Mouse (Mus musculus): ENCODE measurements around the gene Dnah5.

DNA sequence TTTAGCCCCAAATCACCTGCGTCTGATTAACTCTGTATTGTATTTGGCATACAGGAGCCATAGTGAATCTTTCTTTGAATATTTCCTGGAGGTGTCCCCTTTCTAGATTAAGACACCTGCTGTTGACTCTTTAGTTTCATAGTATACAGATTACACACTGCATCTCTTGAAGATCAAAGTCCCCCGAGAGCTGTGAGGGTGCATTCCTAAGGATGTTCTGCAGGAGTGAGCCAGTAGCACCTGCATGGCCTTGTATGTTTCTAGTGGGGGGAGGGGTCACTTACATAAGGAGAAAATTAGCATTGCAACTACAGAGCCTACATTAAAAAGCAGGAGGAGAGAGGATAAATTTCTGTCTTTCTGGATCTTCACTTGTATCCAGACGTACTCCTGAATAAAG is 201.1 kb downstream of the Dnah5 start:
- no peak for TF ChIP-seq CTCF (IDR thresholded peaks at IDR 0.05; ENCODE audit: low read depth)
- no peak for TF ChIP-seq EP300 (IDR thresholded peaks at IDR 0.05; ENCODE audit: low read depth)

Data from heart, postnatal 0 days (tissue).